Mouse (Mus musculus) T-helper 2 cell (primary cell): ENCODE results near the gene Mmp9.

ENCODE experiments used
- in situ Hi-C: fragments of 300-600 bp; cut with MboI, MseI; formaldehyde crosslinking; loops from one replicate; pipeline ENCODE4 v1.15.1; 2025; ENCODE audit warnings: high pct_unique_total_duplicates

Gene Mmp9

DNA sequence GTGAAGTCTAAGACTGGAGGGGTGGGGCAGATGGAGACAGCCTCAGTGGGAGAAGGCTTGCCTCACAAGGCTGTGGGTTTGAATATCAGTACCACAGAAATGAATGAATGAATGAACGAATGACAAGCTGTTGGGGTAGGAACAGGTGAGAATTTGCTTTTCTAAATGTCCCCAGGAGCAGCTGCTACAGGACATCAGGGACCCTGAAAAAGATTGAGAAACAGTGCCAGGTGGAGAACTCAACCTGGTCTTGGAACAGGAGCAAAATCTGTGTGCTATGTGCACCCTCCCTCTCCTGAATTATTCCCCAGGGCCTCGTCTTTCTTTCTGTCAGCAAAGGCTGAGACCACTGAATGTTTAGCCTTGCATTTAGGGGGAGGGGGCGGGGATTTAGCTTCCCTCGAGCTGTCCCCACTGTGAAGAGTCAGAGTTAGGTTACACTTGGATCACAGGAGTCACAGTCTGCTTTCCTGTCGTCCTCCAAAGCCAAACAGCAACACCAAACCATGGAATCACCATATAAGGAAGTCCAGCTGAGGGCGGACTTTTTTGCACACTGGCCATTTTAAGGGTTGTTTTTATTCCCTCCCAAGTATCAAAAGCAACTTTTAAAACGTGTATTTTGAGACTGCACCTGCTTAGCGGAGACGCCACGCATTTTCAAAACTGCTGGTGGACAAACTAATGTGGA is at the start of gene Mmp9:
Gene Mmp9 (plus strand): TSS at position 641 of the 691 bp plus-strand sequence.
- in situ Hi-C loops, result no loop called here

DNA sequence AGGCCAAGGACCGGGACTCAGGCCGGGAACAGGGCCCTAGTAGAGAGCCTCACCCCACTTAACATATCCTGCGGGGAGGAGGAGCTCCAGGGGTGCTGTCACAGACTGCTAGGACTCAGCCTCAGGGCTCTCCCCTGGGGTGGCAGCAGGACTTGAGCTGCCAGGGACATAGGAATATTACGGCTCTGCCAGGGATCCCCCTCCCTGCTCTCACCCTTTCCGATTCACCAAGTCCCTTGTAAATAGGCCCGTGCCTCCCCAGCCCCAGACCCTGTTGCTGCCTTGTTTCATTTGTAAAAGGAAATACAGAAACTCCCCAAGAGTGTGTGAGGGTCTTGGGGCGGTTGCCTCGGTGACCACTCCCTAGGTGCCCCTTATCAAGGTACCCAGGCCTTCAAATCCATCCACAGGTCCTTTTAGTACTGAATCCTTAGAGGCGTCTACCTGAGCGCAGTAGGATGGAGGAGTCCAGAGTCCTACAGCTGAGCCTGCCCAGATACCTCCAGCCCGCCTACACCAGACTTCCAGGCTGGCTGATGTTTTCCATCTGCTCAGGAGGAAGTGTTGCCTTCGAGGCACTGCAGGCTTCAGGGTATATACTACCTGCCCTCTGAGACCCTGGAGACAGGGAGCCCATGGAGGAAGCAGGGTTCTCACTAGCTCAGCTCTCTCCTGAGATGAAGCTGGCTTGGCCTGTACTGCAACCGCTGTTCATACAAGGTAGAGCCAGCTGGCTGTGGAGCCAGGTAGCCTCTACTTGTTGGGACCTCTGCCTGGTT is 49.3 kb upstream of the Mmp9 start:
- in situ Hi-C loops, result no loop called here

DNA sequence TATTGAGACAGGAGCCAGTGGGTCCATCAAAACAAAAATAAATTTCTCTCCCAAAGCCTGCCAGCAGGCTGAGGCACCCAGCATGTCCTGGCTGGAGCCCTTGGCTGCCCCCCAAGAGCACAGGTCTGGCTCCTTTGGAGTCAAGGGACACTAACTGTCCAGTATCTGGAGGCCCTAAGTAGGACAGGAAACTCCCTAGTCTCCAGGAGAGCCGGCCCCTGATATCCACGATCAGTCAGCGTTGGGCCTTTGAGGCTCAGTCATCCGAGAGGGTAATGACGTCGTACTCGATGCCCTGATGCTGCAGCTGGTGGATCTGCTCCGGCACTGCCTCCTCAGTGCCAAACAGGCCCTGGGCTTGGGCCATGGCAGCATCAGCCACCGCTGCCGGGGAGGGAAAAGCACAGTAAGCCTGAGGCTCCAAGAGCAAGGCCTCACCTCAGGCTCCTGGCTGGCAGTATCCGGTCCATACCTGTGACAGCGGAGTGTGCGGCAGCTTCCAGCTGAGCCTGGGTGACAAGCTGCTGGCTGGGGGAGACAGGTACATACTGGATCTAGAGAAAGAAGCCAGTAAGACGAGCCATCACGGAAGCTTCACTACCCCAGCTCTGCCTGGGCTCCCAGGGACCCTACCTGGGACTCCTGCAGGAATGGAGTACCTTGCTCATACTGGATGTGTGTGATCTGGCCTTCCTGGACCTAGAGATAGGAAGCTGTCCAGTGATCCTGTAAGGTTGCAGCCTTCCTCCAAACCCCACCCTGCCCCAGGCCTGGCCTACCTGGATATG is 48.5 kb upstream of the Mmp9 start:
- in situ Hi-C loops, result no loop called here

DNA sequence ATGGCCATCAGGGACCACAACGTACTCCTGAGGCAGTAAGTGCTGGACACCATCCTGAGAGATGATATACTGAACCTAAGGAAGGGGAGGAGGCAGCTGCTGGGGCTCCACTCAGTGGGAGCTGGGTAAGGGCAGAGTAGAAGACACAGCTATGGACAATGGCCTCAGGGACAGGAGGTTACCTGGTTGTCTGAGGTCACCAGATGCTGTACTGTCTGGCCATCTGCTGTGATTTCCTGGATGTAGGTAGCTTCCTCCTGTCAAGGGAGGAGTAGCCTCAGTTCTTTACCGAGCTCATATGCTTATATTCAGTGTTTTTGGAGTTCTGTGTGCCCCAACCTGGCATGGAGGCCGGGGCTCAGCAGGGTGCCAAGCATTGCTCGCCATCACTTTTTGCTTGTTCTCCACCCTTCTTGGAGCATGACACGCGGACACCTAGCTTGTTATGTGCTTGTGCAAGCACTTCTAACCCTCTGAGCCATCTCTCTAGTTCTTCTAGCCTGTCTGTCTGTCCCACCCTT is 47.8 kb upstream of the Mmp9 start:
- in situ Hi-C loops, result no loop called here

DNA sequence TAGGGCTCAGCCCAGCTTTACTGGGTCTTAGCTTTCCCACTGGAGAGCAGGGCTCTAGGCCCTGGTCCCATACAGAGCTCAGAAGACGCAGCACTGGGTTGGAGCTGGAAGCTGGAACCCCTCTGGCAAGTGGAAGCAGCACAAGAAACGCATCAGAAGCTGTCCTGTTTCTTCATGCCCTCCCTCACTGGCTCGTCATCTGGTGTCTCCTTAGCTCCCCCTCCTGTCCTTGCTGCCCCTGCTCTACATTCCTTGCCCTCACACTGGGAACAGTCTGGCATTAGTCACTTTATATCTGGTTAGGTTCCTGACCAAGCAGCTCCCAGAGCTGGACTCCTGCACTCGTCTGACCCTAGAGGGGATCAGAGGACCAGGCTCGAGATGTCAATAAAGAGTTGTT is 46.5 kb upstream of the Mmp9 start:
- in situ Hi-C loops, result no loop called here

DNA sequence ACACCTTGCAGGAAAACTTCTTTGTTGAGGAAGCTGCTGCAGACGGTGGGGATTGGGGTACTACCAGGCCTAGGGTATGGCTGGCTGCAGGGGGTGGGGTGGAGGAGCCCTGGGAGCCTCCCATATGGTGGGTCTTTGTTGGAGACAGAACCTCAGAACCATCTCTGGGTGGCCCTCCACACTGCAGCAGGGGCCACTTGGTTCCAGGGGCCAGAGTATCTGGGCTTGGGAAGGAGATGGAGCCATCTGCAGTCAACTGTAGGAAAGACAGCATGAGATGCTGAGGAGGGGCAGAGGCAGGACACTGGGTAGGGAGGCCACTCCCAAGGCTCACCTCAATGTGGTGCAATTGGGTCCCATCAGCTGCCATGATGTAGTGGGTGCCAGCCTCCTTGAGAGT is 45.9 kb upstream of the Mmp9 start:
- in situ Hi-C loops, result no loop called here

DNA sequence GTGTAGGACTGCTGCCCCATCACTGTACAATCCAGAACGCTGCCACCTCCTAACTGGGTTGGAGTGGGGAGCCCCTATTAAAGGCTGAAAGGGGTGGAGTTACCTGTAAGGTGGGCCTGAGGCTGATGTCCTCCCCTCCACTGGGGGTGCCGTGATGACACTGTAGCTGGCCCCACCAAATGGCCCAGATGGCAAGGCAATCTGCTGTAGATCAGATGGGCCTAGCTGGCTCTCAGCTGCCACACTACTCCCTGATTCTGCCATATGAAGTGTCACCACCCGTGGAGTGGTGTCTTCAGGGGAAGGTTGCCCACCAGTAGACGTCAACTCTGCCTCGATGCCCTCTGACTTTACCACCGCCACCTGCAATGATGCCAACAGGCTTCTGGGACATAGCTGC is 44.7 kb upstream of the Mmp9 start:
- in situ Hi-C loops, result no loop called here

DNA sequence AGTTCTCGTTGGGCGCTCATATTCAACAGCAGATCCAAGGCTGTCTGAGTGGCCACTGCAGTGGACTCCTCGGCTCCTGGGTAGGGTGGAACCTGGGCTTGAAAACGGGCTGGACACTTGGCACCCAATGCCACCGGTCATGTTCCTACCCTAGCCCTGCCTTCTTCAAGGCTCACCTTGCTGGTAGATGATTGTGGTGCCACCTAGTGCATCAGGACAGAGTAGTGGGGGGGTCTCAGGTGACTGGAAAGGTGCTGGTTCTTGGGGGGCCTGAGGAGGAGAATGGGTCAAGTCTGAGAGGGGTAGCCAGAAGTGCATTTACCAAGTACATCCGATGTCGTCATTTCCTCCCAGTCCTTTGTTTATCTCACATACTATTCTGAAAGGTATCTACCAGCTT is 42.6 kb upstream of the Mmp9 start:
- in situ Hi-C loops, result no loop called here

DNA sequence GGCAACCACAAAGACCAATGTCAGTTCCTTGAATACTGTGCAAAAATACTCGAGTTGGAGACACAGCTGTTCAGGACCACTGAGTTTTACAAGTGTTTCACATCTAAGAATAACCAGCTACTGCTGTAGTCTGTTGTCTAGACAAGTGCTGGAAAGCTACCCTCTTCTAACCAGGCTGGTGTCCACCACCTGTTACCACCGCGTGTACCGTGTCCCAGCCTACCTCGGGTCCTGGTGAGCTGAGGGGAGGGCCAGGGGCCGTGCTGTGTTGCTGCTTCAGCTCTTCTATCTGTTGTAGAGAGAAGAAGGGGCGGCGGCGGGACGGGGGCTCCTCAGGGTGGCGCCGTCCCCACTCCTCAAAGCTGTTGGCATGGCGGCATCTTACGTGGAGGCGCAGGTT is 41.5 kb upstream of the Mmp9 start:
- in situ Hi-C loops, result no loop called here

DNA sequence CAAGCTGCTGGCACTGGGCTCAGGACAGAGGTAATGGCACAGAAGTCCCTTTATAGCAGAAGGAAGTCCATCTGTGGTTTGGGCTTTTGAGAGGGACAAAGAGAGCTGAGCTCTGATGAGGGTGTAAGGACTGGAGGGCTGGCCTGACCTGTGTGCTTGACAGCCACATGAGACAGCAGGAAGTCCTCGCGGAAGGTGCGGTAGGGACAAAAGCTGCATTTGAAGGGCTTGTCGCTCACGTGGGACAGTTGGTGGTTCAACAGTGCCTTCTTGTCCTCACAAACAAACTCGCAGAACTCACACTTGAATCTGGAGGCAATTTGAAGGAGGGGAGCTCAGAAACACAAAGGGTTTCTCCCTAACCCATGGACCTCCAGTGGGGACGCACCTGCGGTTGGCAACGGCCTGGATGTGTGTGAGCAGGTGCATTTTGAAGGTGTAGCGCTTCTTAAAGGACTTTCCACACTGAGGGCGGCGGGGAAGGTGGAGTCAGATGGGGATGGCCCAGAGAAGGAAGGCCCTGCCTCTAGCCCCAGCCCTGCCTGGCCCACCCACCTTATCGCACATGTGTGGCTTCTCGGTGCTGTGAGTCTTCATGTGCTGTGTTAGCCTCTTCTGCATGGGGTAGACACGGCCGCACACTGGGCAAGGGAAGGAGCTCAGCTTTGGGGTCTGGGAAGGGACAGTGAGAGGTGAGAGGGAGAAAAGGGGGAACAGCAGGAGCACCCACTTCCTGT is 40.7 kb upstream of the Mmp9 start:
- in situ Hi-C loops, result no loop called here

DNA sequence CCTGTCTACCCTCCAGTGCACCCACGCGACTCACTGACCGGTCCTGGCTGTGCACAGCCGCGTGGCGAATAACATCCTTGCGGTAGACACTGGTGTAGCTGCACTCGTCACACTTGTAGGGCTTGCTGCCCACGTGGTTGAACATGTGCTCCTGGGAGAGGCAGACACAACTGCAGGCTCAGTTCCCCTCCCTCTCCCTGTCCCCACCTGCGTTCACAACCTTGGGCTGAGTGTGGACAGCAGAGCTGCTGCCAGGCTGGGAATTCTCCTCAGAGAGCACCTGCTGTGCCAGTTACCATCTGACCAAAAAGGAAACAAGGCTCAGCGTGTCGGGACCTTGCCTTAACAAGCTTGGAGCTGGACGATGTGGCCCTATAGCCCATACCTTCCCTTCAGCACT is 39.2 kb upstream of the Mmp9 start:
- in situ Hi-C loops, result no loop called here

DNA sequence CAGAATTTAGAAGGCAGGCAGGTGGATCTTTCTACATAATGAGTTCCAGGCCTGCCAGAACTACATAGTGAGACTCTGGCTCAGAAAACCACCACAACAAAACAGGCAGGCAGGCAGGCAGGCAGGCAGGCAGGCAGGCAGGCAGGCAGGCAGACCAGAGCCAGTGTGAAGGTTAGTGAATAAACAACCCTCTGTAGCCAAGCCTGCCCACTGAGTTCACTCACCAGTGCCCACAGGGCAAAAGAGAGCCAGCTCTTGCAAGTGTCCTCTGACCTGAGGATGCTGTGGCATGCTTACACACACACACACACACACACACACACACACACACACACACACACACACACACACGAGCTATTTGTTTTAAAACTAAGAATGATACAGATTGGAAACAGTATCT is 37.1 kb upstream of the Mmp9 start:
- in situ Hi-C loops, result no loop called here

DNA sequence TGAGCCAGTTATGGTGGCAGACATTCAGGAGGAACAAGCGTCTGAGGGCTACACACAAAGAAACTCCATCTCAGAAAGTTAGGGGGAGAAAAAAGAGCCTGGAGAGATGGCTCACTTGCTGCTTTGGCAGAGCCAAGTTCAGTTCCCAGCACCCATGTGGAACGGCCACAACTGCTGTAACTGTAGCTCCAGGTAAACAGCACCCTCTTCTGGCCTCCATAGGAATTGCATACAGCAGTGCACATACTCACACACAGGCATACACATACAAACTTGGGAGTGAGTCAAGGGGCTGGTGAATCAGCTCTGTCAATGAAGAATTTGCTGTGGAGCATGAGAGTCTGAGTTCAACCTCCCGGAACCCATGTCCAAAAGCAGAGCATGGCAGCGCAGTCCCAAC is 34.5 kb upstream of the Mmp9 start:
- in situ Hi-C loops, result no loop called here

DNA sequence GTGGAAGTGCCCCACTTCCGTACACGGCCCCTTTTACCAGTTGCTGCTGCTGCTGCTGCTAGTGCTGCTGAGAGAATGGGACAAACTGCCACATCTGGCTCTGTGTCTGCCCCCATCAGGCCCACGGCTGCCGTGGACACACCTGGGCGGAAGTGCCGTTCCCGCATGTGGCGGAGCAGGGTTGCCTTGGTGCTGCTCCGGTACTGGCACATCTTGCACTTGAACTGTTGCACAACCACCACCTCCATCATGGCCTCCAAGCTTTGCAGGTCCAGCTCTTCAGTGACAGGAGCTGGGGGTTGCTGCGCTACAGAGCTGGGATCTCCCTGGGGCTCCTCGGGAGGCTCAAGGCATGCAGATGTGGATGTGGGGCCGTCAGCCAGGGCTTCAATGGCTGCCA is 33.1 kb upstream of the Mmp9 start:
- in situ Hi-C loops, result no loop called here

DNA sequence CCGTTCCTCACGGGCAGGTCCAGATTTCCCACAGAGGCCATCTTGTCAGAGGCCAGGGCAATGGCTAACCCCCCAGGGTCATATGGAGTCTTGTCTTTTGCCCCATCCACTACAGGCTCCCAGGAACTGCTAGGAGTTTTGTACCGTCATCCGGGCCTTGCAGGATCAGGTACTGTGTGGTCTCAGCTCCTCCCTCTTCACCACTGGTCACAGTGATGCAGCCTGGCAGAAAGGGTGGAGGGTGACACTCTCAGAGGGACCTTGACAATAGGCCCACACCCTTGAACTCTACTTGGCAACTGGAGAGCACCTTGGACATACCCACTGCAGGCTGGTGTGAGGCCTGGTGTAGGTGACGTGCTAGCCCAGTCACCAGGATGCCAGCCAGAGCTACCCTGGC is 32.6 kb upstream of the Mmp9 start:
- in situ Hi-C loops, result no loop called here

DNA sequence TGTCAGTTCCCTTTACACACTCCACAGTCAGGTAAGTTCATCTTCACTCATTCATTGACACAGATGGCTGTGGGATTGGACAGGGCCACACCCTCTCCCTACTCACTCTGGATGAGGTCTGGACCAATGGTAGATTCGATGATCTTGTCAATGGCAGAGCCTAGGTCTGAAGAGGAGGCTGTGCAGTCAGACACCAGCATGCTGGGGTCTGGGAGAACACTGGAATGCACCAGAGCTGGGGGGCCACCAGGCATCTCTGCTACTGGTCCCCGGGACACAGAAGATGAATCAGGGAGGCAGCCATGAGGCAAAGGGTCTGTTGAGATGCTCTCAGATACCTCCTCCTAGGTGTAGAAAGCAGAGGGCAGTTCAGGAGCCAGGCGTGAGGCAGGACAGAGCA is 31.5 kb upstream of the Mmp9 start:
- in situ Hi-C loops, result no loop called here

DNA sequence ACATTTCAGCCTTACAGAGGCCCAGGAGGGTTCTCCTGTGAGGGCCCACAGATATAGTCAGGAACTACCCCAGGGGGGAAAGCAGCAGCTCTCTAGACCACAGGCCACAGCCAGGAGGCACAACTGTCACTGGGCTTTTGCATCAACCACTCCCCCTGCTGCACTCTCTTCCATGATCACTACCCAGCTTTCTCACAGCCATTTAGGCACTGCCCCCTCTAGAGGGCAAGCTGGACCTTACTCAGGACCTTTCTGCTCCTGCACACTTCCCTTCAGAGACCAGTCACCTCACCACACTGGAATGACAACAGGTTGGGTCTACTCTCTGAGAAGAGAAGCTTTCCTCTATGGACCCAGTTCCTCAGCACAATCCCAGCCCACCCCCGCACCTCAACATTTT is 31.0 kb upstream of the Mmp9 start:
- in situ Hi-C loops, result no loop called here

DNA sequence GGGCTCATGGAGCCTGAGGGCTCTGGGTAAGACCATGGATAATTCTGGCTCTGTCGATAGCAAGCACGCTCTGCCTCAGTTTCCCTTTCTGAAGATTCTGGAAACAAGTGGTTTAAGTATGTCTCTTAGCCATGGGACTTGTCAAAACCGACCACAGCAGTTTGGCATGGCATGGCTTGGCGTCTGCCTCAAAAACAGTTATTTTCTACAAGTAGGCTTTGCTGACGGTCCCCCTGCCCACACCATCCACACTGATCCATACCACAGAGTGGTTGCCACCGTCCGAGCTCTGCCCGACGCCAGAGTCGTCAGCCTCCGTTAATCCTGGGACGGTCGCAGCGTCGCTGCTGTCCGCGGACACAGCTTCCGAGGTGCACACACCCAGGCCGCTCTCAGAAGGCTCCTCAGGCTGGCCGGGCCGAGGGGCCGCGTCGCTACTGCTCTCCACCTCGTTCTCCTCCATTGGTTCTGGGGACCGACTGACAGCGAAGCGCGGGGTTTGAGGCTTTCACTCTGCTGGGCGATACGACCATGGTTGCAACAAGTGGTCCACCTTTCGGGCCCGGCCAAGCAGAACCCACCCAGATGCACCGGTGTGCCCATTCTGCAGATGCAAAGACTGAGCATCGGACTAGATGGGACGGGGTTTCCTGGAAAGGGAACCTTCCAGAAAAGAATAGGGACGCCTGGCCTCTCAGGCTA is 30.1 kb upstream of the Mmp9 start:
- in situ Hi-C loops, result loop anchor here (5.0 kb wide), 1 partner anchor 33 kb away; the partner anchor contains the start of gene Pcif1

DNA sequence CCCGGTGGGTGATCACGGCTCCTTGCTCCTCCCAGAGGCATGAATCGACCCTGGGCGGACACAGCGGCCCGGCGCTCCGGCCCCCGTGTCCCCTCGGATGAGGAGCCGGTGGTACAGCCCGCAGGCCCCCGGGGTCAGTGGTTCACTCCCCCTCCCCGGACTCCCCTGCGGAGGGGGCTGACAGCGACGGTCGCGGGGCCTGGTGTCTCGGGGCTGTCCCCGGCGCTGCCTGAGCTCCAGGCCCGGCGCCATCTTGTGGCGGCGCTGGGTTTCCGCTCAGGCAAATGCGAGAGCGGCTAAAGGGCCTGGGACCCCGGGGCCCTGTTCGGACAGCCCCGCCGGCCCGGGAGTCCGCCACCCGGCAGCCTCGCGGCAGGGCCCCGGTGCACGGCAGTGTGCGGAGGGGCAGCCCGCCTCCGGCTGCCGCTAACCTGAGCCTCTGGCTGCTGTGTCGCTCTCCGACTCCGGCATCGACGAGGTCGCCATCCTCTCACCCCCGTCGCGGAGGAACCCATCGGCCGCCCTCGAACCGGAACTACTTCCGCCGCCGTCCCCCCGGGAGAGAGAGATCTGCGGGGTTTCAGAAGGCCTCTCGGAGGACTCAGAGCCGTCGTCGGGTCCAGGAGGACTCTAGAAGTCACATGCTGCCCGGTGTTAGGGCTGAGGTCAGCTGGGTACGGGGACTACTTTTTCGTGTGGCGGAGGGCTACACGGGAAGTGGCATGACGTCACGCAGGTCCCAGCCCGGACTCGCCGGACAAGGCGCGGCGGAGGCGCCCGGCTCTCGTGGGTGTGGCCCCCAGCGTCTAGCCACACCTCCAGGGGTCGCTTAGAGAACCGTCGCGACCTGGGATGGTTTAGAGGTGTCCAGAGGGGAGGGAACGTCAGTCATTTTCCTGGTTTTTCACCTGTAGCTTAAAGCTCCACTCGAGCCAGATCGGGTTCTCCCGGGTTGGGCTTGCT is 29.2 kb upstream of the Mmp9 start, which contains the start of gene Zfp335:
Gene Zfp335 (minus strand): TSS at position 672 of the 963 bp plus-strand sequence.
- in situ Hi-C loops, result loop anchor here (5.0 kb wide), 1 partner anchor 34 kb away; the partner anchor contains the start of gene Pcif1

DNA sequence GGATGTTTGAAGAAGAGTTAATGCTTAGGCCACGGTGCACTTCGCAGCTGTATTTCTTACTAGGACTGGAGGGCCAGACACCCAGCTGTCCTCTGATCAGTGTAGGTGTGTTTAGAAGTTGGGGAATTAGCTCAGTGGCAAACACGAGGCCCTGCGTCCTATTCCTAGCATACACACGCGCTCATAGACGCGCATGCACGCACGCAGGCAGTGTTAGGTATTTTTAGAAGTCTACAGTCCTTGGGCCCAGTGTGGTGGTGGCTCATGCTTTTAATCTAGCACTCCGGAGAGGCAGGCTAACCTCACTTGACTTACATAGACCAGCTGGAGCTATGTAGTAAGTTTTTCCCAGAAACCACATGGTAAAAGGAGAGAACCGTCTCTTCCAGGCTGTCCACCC is 28.4 kb upstream of the Mmp9 start:
- in situ Hi-C loops, result loop anchor here (5.0 kb wide), 1 partner anchor 35 kb away; the partner anchor contains the start of gene Pcif1
